Mouse (Mus musculus): ENCODE results near the gene Wdr91. TPM values are rescaled to one million over a fixed set of nuclear protein-coding genes. Genes with fewer than 3 reads are reported as not detected.

Wdr91 gene
- polyA plus RNA-seq, 1 experiment from 2014 or later, result 11.9 TPM

- WGBS, result 64% methylated on average over 9 of the region's 9 CpGs
- Histone ChIP-seq H3K4me1 (no peaks in the 10 kb centered on the region), H3K4me2 (no peak overlapping the region), H3K4me3 (no peak overlapping the region), H3K9ac (no peak overlapping the region), H3K27ac (no peak overlapping the region), H3K27me3 (no peaks in the 10 kb centered on the region), H3K9me3 (no peaks in the 10 kb centered on the region), H3K36me3 (peaks cover 80% of the 10 kb centered on the region)
- no peak for ATAC-seq (ENCODE audit: insufficient number of reproducible peaks, insufficient read depth, low FRiP score, low TSS enrichment, low read depth)
These were observed 8.7 kb downstream of the Wdr91 start for GRCm38 (mm10) chr6:34901911-34902444.

GRCm38 (mm10) chr6:34900990-34901389 lies 9.7 kb downstream of the Wdr91 start:
- Histone ChIP-seq H3K4me1 (no peaks in the 10 kb centered on the region), H3K27ac (no peak overlapping the region), H3K9ac (no peak overlapping the region), H3K36me3 (peaks cover 76% of the 10 kb centered on the region), H3K9me3 (no peaks in the 10 kb centered on the region), H3K4me3 (no peak overlapping the region), H3K4me2 (no peak overlapping the region), H3K27me3 (no peaks in the 10 kb centered on the region)
- ATAC-seq (ENCODE audit: insufficient number of reproducible peaks, insufficient read depth, low FRiP score, low TSS enrichment, low read depth), result no peak
- 75% methylated on average over 2 of the region's 2 CpGs for WGBS

- WGBS, result 92% methylated on average over 2 of the region's 2 CpGs
- H3K4me1 ChIP-seq, result no peaks in the 10 kb centered on the region
- H3K27ac ChIP-seq, result no peak overlapping the region
- no peak overlapping the region for H3K4me2 ChIP-seq
- no peak overlapping the region for H3K9ac ChIP-seq
- no peak overlapping the region for H3K4me3 ChIP-seq
- ATAC-seq (ENCODE audit: insufficient number of reproducible peaks, insufficient read depth, low FRiP score, low TSS enrichment, low read depth), result no peak
- no peaks in the 10 kb centered on the region for H3K9me3 ChIP-seq
- H3K27me3 ChIP-seq, result no peaks in the 10 kb centered on the region
- H3K36me3 ChIP-seq, result peaks cover 78% of the 10 kb centered on the region
These were observed 11.5 kb downstream of the Wdr91 start for GRCm38 (mm10) chr6:34899127-34899526.

- WGBS, result 54% methylated on average over 16 of the region's 16 CpGs
- no peaks in the 10 kb centered on the region for H3K27me3 ChIP-seq
- no peak overlapping the region for H3K9ac ChIP-seq
- H3K4me1 ChIP-seq, result no peaks in the 10 kb centered on the region
- H3K27ac ChIP-seq, result no peak overlapping the region
- H3K4me3 ChIP-seq, result no peak overlapping the region
- H3K4me2 ChIP-seq, result no peak overlapping the region
- peaks cover 80% of the 10 kb centered on the region for H3K36me3 ChIP-seq
- H3K9me3 ChIP-seq, result no peaks in the 10 kb centered on the region
- no peak for ATAC-seq (ENCODE audit: insufficient number of reproducible peaks, insufficient read depth, low FRiP score, low TSS enrichment, low read depth)
These were observed 14.4 kb downstream of the Wdr91 start for GRCm38 (mm10) chr6:34896168-34896780.

- Histone ChIP-seq H3K4me1 (no peaks in the 10 kb centered on the region), H3K9me3 (no peaks in the 10 kb centered on the region), H3K4me3 (no peak overlapping the region), H3K27me3 (no peaks in the 10 kb centered on the region), H3K27ac (no peak overlapping the region), H3K36me3 (peaks cover 80% of the 10 kb centered on the region), H3K9ac (0 out of 2 replicates have a peak overlapping the region, but pooled peaks have one; percentile 21), H3K4me2 (no peak overlapping the region)
- WGBS, result 85% methylated on average over 7 of the region's 7 CpGs
- ATAC-seq (ENCODE audit: insufficient number of reproducible peaks, insufficient read depth, low FRiP score, low TSS enrichment, low read depth), result no peak
These were observed 15.1 kb downstream of the Wdr91 start for GRCm38 (mm10) chr6:34895569-34895968.

- ATAC-seq (ENCODE audit: insufficient number of reproducible peaks, insufficient read depth, low FRiP score, low TSS enrichment, low read depth), result no peak
- peaks cover 14% of the 10 kb centered on the region for H3K4me1 ChIP-seq
- peaks cover 92% of the 10 kb centered on the region for H3K36me3 ChIP-seq
- H3K4me3 ChIP-seq, result no peak overlapping the region
- no peak overlapping the region for H3K4me2 ChIP-seq
- no peaks in the 10 kb centered on the region for H3K27me3 ChIP-seq
- peak overlapping the region; percentile 37; the same call in 1 of the 2 replicates for H3K9ac ChIP-seq
- 65% methylated on average over 4 of the region's 4 CpGs for WGBS
- no peaks in the 10 kb centered on the region for H3K9me3 ChIP-seq
- H3K27ac ChIP-seq, result no peak overlapping the region
These were observed 21.5 kb downstream of the Wdr91 start for GRCm38 (mm10) chr6:34889185-34889584.

- Histone ChIP-seq H3K9ac (no peak overlapping the region), H3K27ac (no peak overlapping the region; the same call in 1 of the 2 replicates), H3K4me2 (no peak overlapping the region), H3K9me3 (no peaks in the 10 kb centered on the region), H3K4me1 (peaks cover 14% of the 10 kb centered on the region), H3K36me3 (peaks cover 91% of the 10 kb centered on the region), H3K4me3 (no peak overlapping the region), H3K27me3 (no peaks in the 10 kb centered on the region)
- no peak for ATAC-seq (ENCODE audit: insufficient number of reproducible peaks, insufficient read depth, low FRiP score, low TSS enrichment, low read depth)
- WGBS, result 59% methylated on average over 6 of the region's 6 CpGs
These were observed 23.4 kb downstream of the Wdr91 start for GRCm38 (mm10) chr6:34887131-34887850.

GRCm38 (mm10) chr6:34884724-34885123 lies 26.0 kb downstream of the Wdr91 start:
- Histone ChIP-seq H3K9ac (no peak overlapping the region), H3K4me2 (no peak overlapping the region), H3K9me3 (no peaks in the 10 kb centered on the region), H3K4me1 (peaks cover 14% of the 10 kb centered on the region), H3K4me3 (no peak overlapping the region), H3K27ac (no peak overlapping the region), H3K36me3 (peaks cover 81% of the 10 kb centered on the region), H3K27me3 (no peaks in the 10 kb centered on the region)
- WGBS, result 87% methylated on average over 7 of the region's 7 CpGs
- ATAC-seq (ENCODE audit: insufficient number of reproducible peaks, insufficient read depth, low FRiP score, low TSS enrichment, low read depth), result no peak

- Histone ChIP-seq H3K4me2 (no peak overlapping the region), H3K4me1 (peaks cover 32% of the 10 kb centered on the region), H3K27me3 (no peaks in the 10 kb centered on the region), H3K9ac (no peak overlapping the region), H3K4me3 (no peak overlapping the region), H3K27ac (no peak overlapping the region), H3K9me3 (no peaks in the 10 kb centered on the region), H3K36me3 (peaks cover 51% of the 10 kb centered on the region)
- WGBS, result 56% methylated on average over 6 of the region's 6 CpGs
- ATAC-seq (ENCODE audit: insufficient number of reproducible peaks, insufficient read depth, low FRiP score, low TSS enrichment, low read depth), result no peak
These were observed 30.7 kb downstream of the Wdr91 start for GRCm38 (mm10) chr6:34879911-34880475.

GRCm38 (mm10) chr6:34879101-34879740 lies 31.5 kb downstream of the Wdr91 start:
- 75% methylated on average over 16 of the region's 16 CpGs for WGBS
- no peak overlapping the region for H3K4me2 ChIP-seq

GRCm38 (mm10) chr6:34877509-34878321 lies 33.0 kb downstream of the Wdr91 start, which contains the start of gene Cyren:
TSS of gene Cyren (minus strand) at chr6:34878060.
- Histone ChIP-seq H3K4me1 (peaks cover 45% of the 10 kb centered on the region), H3K9ac (peak within 1 kb of the TSS; percentile 92), H3K4me2 (peak within 1 kb of the TSS; percentile 74), H3K9me3 (no peaks in the 10 kb centered on the region), H3K36me3 (peaks cover 30% of the 10 kb centered on the region), H3K4me3 (peak within 1 kb of the TSS; percentile 70), H3K27ac (peak within 1 kb of the TSS; percentile 98), H3K27me3 (no peaks in the 10 kb centered on the region)
- peak; percentile 87 for ATAC-seq (ENCODE audit: insufficient number of reproducible peaks, insufficient read depth, low FRiP score, low TSS enrichment, low read depth)
- WGBS, result under 1% methylated on average over 56 of the region's 56 CpGs

More at GRCm38 (mm10) chr6:34879101-34879740, 31.5 kb downstream of the Wdr91 start:
- Histone ChIP-seq H3K27me3 (no peaks in the 10 kb centered on the region), H3K27ac (peak overlapping the region; percentile 98), H3K4me3 (no peak overlapping the region), H3K4me1 (peaks cover 39% of the 10 kb centered on the region), H3K9ac (0 out of 2 replicates have a peak overlapping the region, but pooled peaks have one; percentile 32), H3K36me3 (peaks cover 44% of the 10 kb centered on the region), H3K9me3 (no peaks in the 10 kb centered on the region)
- ATAC-seq (ENCODE audit: insufficient number of reproducible peaks, insufficient read depth, low FRiP score, low TSS enrichment, low read depth), result no peak

All from embryonic facial prominence, embryonic 13.5 days (tissue).